Mouse (Mus musculus) liver, embryonic 14.5 days (tissue): ENCODE data around the gene Mms19.

Experiments
- CTCF ChIP-seq: IDR thresholded peaks from 2 replicates; pipeline ENCODE4 v1.5.1; 2016; ENCODE audit warnings: antibody characterized with exemption, low read depth, control low read depth
- EP300 ChIP-seq: IDR thresholded peaks from 2 replicates; pipeline ENCODE4 v1.6.1; 2016; ENCODE audit warnings: antibody characterized with exemption, low read depth

GRCm38 (mm10) chr19:42016840-42017239 lies 35.9 kb upstream of the Mms19 start:
- TF ChIP-seq EP300 (no peak), CTCF (no peak)
